Mouse (Mus musculus): Measurements from ENCODE around the gene Pxt1. TPM values are rescaled to one million over a fixed set of nuclear protein-coding genes. Genes with fewer than 3 reads are reported as not detected.

Pxt1 gene
- total RNA-seq, 4 experiments from 2014 or later: 0.26 to 0.31 TPM; not detected in 2

Other genes with a start within 250 kb of the Pxt1 start
- 1 to 10 TPM in 2 of 4 experiments, under 1 TPM in 1, not detected in 1; 0.46 to 1.5 (median 1.1) TPM for gene AC170998.1, start 217.8 kb downstream of the Pxt1 start, total RNA-seq (2022)
- under 1 TPM in 2 of 4 experiments, not detected in 2; 0.16 to 0.83 TPM for gene Mapk13, start 174.5 kb downstream of the Pxt1 start, total RNA-seq (2022)
- 10 to 100 TPM in 3 of 4 experiments, 1 to 10 TPM in 1; 8.5 to 15.3 (median 14.6) TPM for gene Brpf3, start 142.8 kb downstream of the Pxt1 start, total RNA-seq (2022)
- under 1 TPM in 2 of 4 experiments, not detected in 2; 0.05 to 0.11 TPM for gene Pnpla1, start 85.4 kb downstream of the Pxt1 start, total RNA-seq (2022)
- under 1 TPM in 1 of 4 experiments, not detected in 3; 0.06 TPM for gene 4930539E08Rik, start 28.5 kb downstream of the Pxt1 start, total RNA-seq (2022)
- gene Kctd20, start 8.1 kb upstream of the Pxt1 start, total RNA-seq (2022): 10 to 100 TPM; 33.5 to 58.8 (median 54.0) TPM
- gene Stk38, start 64.2 kb upstream of the Pxt1 start, total RNA-seq (2022): 10 to 100 TPM; 26.4 to 31.4 (median 29.0) TPM
- gene Srsf3, start 88.8 kb upstream of the Pxt1 start, total RNA-seq (2022): 10 to 100 TPM; 52.6 to 73.3 (median 70.5) TPM
- gene Cdkn1a, start 147.1 kb upstream of the Pxt1 start, total RNA-seq (2022): 10 to 100 TPM; 11.7 to 32.6 (median 22.3) TPM
- gene Rab44, start 170.3 kb upstream of the Pxt1 start, total RNA-seq (2022): under 1 TPM in 3 of 4 experiments, not detected in 1; 0.12 to 0.75 (median 0.38) TPM

Data from heart, adult 8-10 months (tissue).